Mouse (Mus musculus) T-helper 17 cell (primary cell): ENCODE data around the gene Napepld.
"Not testable (repeated sequence)": the region's sequence is repeated elsewhere in the genome, so short reads cannot be mapped to it uniquely, and the experiment has no call there.

ENCODE experiments used
- in situ Hi-C, 2 experiments: fragments of 300-600 bp; cut with MboI, MseI; formaldehyde crosslinking; loops; 1 replicate in 1 of 2; 2 replicates in 1 of 2; pipeline ENCODE4 v1.15.1; 2025; ENCODE audit warnings: high pct_unique_total_duplicates in 2 of 2

The Napepld gene

DNA sequence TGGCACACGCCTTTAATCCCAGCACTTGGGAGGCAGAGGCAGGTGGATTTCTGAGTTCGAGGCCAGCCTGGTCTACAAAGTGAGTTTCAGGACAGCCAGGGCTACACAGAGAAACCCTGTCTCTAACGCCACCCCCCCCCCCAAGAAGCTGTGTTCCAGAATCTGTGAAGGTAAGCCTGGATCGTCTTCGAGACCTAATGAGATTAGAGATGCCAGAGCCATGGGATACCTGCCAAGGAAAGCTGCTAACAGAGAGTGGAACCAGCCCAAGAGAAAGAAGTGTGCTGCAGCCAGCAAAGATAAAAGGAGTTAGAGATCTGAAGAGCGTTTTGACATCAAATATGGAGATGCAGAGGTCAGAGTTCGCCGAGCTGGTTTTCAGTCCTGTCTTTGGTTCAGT lies 6.8 kb upstream of the Napepld start:
- in situ Hi-C loops = loop anchor here in 1 of 2 experiments (5.0 kb wide), 1 partner anchor 56 kb away; no protein-coding TSS in a partner anchor

DNA sequence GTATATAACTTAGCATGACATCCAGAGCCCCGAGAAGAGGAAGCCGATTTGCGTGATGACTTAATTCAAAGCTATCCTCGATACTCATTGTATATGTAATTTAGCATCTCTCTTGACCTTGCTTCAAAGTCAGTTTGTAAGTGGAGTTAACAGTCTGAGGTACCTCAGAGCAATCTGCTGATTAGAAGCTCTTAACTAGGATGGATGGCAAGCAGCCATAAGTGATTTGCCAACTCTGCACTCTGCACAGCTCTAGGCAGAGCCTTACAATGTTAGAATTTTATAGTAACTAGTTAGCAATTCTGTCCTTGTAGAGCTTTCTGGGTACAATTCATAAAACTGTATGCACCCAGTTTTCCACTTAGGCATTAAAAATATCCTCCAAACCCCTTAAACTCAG lies 5.3 kb upstream of the Napepld start:
- in situ Hi-C loops = loop anchor here in 1 of 2 experiments (5.0 kb wide), 1 partner anchor 54 kb away; no protein-coding TSS in a partner anchor

DNA sequence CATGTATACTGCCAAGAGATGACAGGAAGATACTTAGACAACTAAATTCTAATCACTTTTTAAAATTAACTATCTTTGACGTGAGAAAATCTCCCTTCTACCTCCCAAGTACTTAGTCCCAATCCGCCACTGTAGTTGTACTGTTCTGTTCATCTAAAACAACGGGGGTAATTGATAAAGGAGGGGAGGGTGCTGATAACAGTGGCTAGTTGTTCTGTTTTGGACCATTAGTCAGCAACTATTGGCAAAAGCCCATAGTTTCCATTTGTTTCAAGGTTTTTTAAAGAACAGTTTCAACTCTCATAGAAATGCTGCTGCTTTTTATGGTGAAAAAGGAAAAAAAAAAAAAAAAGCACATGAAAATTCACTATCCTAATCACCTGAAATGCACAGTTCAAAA lies 2.5 kb upstream of the Napepld start:
- in situ Hi-C loops = no loop called here

DNA sequence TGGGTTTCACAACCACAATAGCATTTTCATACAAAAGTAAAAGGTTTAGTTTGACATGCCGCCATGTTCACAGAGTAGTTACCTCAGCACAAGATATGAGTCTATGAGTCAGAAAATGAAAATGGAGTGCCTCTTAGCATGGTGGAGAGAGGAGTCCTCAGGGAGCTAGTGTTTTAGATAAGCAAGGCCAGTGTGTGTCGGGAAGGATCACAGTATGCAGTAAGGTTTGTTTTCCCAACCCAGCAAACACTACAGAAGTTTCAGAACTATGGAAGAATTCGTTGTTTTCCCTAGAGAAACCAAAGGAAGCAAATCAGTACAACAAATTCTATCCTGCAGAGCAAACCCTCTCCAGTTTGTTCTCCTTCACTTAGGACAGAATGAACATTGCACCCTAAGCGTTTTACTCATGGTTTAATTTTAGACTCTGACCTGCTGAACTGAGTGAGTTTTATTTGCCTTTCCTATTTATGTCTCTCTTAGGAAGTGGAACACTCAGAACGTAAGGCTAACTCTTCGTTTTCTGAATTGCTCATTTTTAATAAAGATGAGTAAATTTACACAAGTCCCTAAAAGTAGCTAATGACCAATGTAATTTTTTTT lies 1.8 kb upstream of the Napepld start:
- in situ Hi-C loops = no loop called here

DNA sequence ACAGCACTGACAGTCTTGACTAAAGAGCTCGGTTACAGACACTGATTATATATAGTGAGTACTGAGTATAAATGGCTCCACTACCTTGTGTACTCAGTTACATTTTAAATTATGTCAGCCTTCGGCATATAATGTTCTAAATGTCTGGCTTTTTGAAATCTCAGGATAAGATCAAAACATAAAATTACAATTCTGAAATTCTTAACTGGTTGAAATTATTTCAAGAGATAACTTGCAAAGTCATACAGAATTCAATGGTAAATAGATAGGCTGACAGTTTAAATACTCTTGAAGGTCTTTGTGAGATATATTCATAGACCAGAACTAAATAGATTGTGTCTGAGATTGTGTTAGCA lies 791 bp upstream of the Napepld start:
- in situ Hi-C loops = no loop called here

DNA sequence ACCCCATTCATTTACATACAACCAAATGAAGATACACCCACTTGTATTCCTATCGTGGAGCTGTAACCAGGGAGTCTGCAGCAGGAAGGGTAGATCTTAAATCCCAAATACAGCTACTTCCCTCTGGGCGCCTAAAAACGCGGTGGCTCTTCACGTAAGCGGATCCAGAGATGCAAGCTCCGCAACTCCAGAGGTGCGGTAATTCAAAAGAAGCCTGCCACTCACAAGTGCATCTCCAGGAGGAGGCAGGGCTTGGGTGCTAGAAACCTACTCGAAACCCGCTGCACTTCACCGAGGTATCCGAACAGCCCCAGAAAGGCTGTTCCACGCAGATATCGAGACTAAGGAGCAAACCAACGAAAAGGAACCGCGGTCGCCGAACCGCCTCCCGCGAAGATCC lies 262 bp downstream of the Napepld start:
- in situ Hi-C loops = no loop called here

DNA sequence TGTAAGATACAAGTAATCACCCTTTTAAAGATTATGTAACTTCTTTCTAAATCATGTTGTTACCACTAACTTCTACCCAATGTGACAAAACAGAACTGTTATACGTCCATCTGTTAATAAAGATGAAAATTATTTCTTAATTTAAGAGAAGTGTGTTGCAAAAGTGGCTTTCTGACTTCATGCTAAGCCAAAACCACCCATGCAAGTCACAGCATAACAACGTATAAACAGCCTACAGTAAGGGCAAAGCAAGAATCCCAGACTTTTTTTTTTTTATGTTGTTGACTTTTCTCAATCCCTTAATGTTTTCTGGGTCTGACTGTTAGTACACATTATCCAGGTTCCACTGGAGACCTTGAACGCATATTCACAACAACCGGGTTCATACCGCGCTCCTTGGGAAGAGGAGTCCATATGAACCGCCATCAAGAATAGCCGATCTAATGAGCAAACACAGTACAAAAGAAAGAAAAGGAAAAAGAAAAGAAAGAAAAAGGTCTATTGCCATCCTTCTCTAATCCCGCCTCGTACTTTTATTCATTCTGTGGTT lies 849 bp downstream of the Napepld start:
- in situ Hi-C loops = no loop called here

DNA sequence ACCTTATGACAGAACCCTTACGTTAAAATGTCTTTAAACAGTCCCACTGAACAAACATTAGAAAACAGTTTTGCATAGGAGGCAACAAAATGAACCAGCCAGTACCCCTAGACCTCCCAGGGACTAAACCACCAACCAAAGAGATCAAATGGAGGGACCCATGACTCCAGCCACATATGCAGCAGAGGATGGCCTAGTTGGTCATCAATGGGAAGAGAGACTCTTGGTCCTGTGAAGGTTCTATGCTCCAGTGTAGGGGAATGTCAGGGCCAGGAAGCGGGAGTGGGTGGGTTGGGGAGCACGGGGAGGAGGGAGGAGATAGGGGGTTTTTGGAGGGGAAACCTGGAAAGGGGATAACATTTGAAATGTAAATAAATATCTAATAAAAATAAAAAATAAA lies 1.6 kb downstream of the Napepld start:
- in situ Hi-C loops = not testable (repeated sequence)

DNA sequence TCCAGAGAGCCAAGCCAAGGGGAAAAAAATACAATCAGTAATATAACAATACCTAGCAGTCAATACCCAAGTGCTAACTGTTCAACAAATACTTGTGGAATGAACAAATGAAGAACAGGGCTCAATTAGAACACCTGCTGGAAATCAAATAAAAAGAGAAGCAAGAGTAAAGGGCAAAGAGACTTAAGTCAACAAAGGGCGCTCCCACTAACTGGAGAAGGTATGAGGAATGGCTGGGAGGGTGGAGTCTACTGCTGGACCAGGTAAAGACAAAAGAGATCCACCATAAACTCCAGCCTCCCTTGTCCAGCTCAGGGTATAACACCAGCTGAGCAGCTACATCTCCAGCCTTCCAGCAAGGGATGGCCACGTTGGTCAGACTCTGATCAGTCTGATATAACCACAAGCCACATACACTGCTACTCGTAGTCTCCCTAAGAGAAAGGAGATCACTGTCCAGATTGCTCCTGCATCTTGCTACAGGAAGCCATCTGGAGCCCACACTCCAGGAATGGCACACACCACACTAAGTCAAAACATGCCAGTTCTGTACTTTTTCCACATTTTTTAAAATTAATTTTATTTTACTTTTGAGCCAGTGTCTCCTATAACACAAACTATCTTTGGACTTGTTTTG lies 6.2 kb downstream of the Napepld start:
- in situ Hi-C loops = no loop called here

DNA sequence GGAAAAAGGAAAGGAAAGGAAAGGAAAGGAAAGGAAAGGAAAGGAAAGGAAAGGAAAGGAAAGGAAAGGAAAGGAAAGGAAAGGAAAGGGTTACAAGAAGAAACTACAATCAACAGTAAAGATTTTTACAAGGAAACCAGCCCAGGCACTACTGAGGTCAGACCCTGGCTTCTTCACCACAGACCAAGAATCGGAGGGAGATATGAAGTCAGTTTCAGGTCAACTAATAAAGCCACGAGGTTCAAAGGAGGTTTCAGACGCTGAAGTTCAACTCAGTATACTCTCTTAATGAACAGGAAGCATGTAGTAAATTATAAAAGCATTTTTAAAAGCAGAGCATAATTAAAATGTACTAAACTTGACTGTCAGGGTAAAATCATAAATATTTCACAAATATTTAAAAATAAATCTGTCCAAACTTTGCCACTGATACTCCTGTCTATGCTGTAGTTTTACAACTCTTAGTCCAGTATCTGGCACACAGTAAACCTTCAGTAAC lies 7.8 kb downstream of the Napepld start:
- in situ Hi-C loops = no loop called here

DNA sequence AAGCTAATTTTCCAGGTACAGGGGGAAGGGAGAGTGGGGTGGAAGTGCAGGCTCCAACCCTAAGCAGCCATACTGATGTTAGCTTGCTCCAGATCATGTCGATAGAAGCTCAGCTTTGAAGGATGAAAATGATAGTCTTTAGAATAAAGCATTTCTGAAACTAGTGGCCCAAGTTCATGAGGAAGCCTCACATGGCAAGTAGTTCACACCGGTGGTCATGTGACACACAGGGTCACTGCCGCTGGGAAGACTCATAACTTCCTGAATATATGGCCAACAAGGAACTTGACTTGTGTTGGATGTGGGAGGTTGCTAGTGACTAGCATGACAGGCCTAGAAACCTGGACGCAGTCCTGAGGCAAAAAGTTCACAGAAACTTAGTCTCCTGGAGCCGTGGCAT lies 9.0 kb downstream of the Napepld start:
- in situ Hi-C loops = no loop called here

DNA sequence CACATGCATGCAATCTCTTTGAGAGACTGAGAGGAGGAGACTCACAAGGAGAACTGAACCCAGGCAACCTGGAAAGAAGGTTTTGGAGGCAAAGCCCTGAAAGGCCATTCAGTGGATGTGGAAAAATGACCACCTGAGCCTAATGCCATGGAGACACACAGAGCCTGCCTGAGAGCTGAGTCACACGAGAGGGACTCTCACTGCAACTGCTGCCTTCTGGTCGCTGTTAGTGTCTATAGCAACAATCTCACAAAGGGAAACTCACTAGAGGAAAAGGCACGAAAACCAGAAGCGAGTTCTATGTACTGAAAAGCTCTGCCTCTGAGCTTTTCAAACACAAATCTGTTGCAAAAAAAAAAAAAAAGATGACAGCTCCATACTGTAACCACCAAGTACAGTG lies 14.2 kb downstream of the Napepld start:
- in situ Hi-C loops = no loop called here

DNA sequence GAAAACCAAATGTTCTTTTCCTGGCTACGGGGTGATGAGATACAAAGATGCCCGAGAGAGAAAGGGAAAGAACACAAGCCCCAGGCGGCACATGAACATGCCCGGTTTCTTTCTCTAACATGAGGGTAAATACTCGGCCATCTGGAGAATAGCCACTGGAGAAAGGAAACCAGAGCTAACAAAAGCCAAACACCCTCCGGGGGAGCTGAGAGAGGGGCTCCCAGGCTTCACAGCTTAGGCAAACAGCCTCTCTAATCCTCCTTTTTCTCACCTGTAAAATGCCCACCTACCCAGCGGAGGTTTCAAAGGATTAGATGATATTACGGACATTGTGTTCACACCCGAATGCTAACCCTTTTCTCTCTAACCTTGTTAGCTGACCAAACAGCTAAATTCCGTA lies 16.2 kb downstream of the Napepld start:
- in situ Hi-C loops = no loop called here

DNA sequence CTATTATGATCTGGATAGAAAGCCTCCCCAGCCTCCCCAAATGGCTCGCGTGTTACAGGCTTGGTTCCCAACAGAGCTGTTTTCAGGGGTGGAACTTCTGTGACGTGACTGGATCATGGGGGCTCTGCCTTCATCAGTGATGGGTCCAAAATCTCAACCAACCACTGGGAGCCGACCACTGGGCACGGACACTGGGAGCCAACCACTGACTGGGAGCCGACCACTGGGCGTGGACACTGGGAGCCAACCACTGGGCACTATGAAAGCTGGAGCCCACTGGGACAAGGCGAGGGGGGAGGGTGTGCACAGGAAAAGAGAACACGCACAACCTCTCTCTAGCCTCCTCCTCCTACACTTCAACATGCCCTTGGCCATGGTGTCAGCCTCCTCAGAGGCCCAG lies 17.4 kb downstream of the Napepld start:
- in situ Hi-C loops = no loop called here

DNA sequence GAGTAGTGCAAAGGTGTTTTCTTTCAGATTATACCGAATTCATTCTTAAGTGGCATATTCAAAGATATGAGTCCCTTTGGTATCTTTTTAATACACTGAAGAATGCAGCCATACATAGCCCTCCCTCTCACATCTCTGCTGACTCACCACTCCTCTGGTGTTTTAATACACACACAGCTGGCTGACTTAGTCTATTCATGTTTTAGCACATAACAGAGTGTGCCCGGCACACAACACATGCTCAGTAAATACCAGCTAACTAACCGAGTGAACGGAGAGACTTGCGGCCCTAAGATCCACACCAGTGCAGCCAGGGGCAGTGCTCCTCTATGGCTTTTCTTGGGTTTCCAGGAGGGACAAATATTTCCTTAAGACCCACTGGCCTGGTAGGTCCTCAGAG lies 20.3 kb downstream of the Napepld start:
- in situ Hi-C loops = no loop called here

DNA sequence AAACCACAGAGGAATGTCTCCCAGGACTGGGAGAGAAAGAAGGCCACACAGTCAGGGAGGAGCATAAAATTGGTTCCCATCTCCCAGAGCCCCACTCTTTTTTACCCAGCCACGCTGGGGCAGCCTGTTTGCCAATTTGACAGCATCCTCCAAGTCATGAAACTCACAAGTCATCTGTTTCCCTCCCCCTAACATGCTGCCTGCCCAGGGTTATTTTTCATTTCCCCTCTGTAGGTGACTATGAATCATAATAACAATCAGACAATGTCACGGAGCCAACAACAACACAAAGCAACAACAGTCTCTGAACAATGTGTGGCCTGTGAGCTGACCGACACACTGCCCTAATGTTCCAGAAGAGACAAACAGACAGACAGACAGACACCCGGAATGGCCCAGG lies 21.2 kb downstream of the Napepld start:
- in situ Hi-C loops = no loop called here

DNA sequence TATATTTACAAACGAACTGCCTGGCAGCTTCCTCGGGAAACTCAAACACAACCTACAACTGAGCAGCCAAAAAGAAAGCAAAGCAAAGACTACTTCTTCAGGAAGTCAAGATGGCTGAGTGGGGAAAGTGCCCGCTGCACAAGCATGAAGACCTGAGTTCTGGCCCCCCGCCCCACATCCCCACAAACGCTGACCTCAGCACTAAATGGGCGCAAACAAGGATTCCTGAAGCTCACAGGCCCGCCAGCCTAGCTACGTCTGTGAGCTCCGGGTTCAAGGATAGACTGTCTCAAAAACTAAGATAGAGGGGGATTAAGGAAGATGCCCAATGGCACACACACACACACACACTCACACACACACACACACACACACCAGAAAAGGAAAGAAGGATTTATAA lies 22.8 kb downstream of the Napepld start:
- in situ Hi-C loops = no loop called here

DNA sequence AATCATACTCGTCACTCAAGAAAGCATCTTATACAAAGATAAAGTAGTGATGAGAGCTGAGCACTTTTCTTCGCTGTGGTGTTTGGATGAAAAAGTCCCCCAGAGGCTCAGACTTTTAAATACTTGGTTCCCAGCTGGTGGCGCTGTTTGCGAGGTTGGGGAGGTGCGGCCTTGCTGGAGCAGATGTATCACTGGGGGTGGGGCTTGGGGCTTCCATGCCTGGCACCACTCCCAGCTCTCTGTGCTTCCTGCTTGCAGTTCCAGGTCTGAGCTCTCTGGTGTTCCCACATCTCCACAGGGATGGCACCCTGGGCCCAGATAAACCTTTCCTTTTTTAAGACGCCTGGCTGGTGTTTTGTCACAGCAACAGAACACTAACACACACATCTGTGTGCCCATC lies 23.3 kb downstream of the Napepld start:
- in situ Hi-C loops = no loop called here

DNA sequence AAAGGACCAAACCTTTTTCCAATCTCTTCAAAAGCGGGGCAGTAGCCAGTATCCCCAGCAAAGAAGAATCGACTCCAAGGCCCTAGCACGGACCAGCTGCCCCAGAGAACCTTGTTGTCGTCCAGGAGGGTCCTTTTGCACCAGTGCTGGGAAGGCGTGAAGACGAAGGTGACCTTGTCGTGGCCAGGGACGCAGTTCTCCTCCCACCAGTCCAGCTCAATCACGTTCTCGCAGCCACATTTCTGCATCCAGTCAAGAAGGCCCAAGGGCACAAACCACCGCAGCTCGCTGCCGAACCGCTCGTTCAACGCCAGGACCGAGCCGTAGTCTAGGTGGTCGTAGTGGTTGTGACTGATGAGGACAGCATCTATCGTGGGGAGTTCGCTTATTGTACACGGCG lies 25.7 kb downstream of the Napepld start:
- in situ Hi-C loops = no loop called here

DNA sequence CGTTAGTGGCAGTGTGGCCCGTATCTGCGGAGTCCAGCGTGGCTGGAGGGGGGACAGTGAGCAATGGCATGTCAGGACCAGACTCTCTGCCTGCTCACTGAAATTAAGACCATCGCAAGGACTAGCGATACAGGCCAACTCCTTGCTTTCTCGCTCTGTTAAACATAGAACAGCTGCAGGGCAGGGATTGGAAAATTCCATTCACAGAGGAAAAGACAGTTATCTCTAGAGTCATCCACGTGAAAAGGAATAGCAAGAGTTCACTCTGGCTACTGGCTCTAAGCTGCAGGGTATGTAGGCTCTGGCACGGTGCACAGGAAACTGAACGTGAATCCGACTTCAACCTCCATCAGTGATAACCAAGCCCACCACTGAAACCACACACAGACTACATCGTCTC lies 26.2 kb downstream of the Napepld start:
- in situ Hi-C loops = no loop called here

DNA sequence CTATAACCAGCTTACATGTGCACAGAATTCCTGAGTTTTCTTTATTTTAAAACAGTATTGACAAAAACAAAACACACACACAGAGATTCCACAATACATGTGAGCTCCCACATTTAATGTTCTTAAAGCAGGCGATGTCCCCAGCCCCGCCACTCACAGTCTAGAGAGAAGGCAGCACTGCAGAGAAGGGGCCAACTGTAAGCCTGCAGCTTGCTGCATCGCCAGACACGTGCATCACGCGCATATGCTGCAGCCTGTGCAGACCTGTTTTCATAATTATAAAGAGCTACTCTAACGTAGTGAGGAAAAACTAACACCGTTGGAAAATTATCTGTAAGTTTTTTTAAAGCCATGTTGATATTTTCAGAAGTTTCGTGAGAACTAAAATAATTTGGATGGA lies 27.5 kb downstream of the Napepld start:
- in situ Hi-C loops = no loop called here

DNA sequence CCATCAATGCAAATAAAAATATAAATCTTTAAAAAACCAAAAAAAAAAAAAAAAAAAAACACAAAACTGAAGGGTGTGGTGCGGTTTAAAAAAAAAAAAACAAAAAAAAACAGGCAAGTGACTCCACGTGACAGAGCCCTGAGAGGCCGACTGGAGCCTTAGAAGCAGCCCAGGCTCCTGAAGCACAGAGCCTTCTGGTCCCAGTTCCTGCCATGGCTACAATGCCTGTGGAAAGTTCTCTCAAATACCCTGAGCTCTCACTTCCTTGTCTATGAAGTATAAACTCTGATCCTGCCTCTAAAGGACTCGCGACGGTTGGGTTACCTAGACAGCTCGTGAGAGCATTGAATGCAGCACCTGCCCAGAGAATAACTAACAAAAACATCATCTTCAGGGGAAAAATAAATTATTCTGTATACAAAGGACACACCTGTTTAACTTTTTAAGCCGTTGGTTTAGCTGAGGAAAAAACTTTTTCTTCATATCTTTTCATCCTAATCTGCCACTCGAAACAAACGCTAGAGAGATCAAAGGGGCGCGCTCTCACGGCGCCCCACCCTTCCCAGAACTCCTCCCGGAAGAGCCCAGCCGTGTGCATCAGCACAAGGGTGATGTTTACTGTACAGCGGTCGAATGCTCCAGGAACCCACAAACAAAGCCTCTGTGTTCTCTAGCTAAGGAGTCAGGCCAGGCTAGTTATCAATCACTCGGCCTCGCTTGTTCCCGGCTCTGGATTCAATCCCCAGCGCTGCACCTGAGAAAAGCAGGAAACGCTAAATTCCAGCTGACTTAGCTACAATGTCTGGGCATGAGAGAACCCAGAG lies 28.2 kb downstream of the Napepld start:
- in situ Hi-C loops = no loop called here

DNA sequence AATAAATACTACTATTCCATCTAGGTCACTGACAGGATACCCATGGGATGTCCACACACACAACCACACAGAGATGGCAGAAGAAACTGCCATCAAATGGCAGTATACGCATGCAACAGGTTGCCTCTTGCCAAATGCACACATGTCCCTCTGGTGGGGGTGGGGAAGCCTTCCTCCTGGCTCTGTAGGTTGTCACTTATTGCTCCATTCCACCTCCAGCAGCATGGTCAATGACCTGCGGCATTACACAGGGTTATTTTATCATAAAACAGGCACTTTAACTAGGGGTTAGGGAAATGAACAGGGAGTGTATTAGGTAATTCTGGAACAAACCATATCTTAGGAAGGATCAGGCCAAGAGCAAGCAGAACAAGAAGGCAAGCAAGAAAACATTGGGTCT lies 31.9 kb downstream of the Napepld start:
- in situ Hi-C loops = no loop called here
